Mouse (Mus musculus) v-Abl transformed pro-B cells (cell line): Measurements from ENCODE around the gene Hhat.

Experiments
- in situ Hi-C, 2 experiments: fragments of 400-800 bp; cut with MboI; formaldehyde crosslinking; loops; one replicate each; pipeline ENCODE4 v1.15.1; 2025; ENCODE audit not compliant: unreplicated experiment in 2 of 2

Gene Hhat

GRCm38 (mm10) chr1:192677236-192677635 lies 93.8 kb downstream of the Hhat start:
- in situ Hi-C loops, result no loop called here

GRCm38 (mm10) chr1:192663608-192664007 lies 107.4 kb downstream of the Hhat start:
- in situ Hi-C loops, result no loop called here

GRCm38 (mm10) chr1:192663092-192663491 lies 107.9 kb downstream of the Hhat start:
- in situ Hi-C loops, result no loop called here

GRCm38 (mm10) chr1:192661612-192662011 lies 109.4 kb downstream of the Hhat start:
- in situ Hi-C loops, result no loop called here

- in situ Hi-C loops, result no loop called here
Measured at GRCm38 (mm10) chr1:192657417-192657816, 113.6 kb downstream of the Hhat start.

GRCm38 (mm10) chr1:192651981-192652605 lies 118.9 kb downstream of the Hhat start:
- in situ Hi-C loops, result no loop called here

- in situ Hi-C loops, result no loop called here
Measured at GRCm38 (mm10) chr1:192650586-192650985, 120.4 kb downstream of the Hhat start.

GRCm38 (mm10) chr1:192650023-192650422 lies 121.0 kb downstream of the Hhat start:
- in situ Hi-C loops, result no loop called here

- in situ Hi-C loops, result no loop called here
Measured at GRCm38 (mm10) chr1:192649233-192649632, 121.8 kb downstream of the Hhat start.

GRCm38 (mm10) chr1:192647361-192647760 lies 123.7 kb downstream of the Hhat start:
- in situ Hi-C loops, result no loop called here

- in situ Hi-C loops, result no loop called here
Measured at GRCm38 (mm10) chr1:192642126-192642525, 128.9 kb downstream of the Hhat start.

GRCm38 (mm10) chr1:192639175-192639574 lies 131.8 kb downstream of the Hhat start:
- in situ Hi-C loops, result no loop called here

- in situ Hi-C loops, result no loop called here
Measured at GRCm38 (mm10) chr1:192621843-192622242, 149.2 kb downstream of the Hhat start.

GRCm38 (mm10) chr1:192613271-192613670 lies 157.8 kb downstream of the Hhat start:
- in situ Hi-C loops, result no loop called here

- in situ Hi-C loops, result no loop called here
Measured at GRCm38 (mm10) chr1:192611996-192612739, 158.9 kb downstream of the Hhat start.

GRCm38 (mm10) chr1:192606876-192607275 lies 164.1 kb downstream of the Hhat start:
- in situ Hi-C loops, result loop anchor here in 1 of 2 experiments (10.0 kb wide), 1 partner anchor 772 kb away; no protein-coding TSS in a partner anchor

GRCm38 (mm10) chr1:192604413-192604812 lies 166.6 kb downstream of the Hhat start:
- in situ Hi-C loops, result loop anchor here in 1 of 2 experiments (10.0 kb wide), 1 partner anchor 770 kb away; no protein-coding TSS in a partner anchor

- in situ Hi-C loops, result loop anchor here in 1 of 2 experiments (10.0 kb wide), 1 partner anchor 769 kb away; no protein-coding TSS in a partner anchor
Measured at GRCm38 (mm10) chr1:192603556-192603955, 167.5 kb downstream of the Hhat start.

GRCm38 (mm10) chr1:192601206-192601605 lies 169.8 kb downstream of the Hhat start:
- in situ Hi-C loops, result loop anchor here in 1 of 2 experiments (10.0 kb wide), 1 partner anchor 766 kb away; no protein-coding TSS in a partner anchor

GRCm38 (mm10) chr1:192599746-192600145 lies 171.3 kb downstream of the Hhat start:
- in situ Hi-C loops, result loop anchor here (10.0 to 25.0 kb wide), 3 partner anchors 495 to 765 kb away; no protein-coding TSS in a partner anchor

GRCm38 (mm10) chr1:192598380-192598779 lies 172.6 kb downstream of the Hhat start:
- in situ Hi-C loops, result loop anchor here (10.0 to 25.0 kb wide), 2 partner anchors 494 to 761 kb away; no protein-coding TSS in a partner anchor
